Mouse (Mus musculus) midbrain, postnatal 0 days (tissue): ENCODE data around the gene Mindy1. TPM values are rescaled to one million over a fixed set of nuclear protein-coding genes. Genes with fewer than 3 reads are reported as not detected.
A peak's percentile ranks its signal among the peaks of the same experiment; 100 is the strongest.

Experiments used
- ATAC-seq: fragments of 200-750 bp; cut with Nextera tagmentation; 2 replicates; pipeline ENCODE4 v1.8.0; 2017; ENCODE audit warnings: moderate number of reproducible peaks, mild to moderate bottlenecking, moderate TSS enrichment, moderate library complexity; ENCODE audit not compliant: low FRiP score
- DNase-seq: peaks from one replicate; pipeline ENCODE4 v3.0.0-alpha.2; 2015; ENCODE audit warnings: low spot score
- H3K27ac ChIP-seq: fragments of 300-500 bp; sonication (generic); 2 replicates; pipeline ENCODE4 v1.5.1; 2014; ENCODE audit warnings: low read depth, mild to moderate bottlenecking, low read length, mixed read lengths
- H3K27me3 ChIP-seq: fragments of 300-500 bp; sonication (generic); 2 replicates; pipeline ENCODE4 v1.6.1; 2014; ENCODE audit warnings: low read length, control low read depth, mixed read lengths; ENCODE audit not compliant: insufficient read depth
- H3K36me3 ChIP-seq: fragments of 300-500 bp; sonication (generic); 2 replicates; pipeline ENCODE4 v1.6.1; 2014; ENCODE audit warnings: low read length, control low read depth, mixed read lengths; ENCODE audit not compliant: insufficient read depth
- H3K4me1 ChIP-seq: fragments of 300-500 bp; sonication (generic); 2 replicates; pipeline ENCODE4 v1.6.1; 2014; ENCODE audit warnings: mild to moderate bottlenecking, control low read depth, antibody characterized with exemption, low read length, mixed read lengths; ENCODE audit not compliant: insufficient read depth
- H3K4me2 ChIP-seq: fragments of 300-500 bp; sonication (generic); 2 replicates; pipeline ENCODE4 v1.6.1; 2014; ENCODE audit warnings: low read depth, mild to moderate bottlenecking, low read length, mixed read lengths; ENCODE audit not compliant: poor library complexity, severe bottlenecking
- H3K4me3 ChIP-seq: fragments of 300-500 bp; sonication (generic); 2 replicates; pipeline ENCODE4 v1.5.1; 2014; ENCODE audit warnings: low read depth, mild to moderate bottlenecking, low read length, moderate library complexity
- H3K9ac ChIP-seq: fragments of 300-500 bp; sonication (generic); replicated peaks from 2 replicates; pipeline ENCODE4 v1.6.1; 2014; ENCODE audit warnings: mild to moderate bottlenecking, low read length, moderate library complexity, mixed read lengths; ENCODE audit not compliant: poor library complexity, severe bottlenecking
- H3K9me3 ChIP-seq: fragments of 300-500 bp; sonication (generic); 2 replicates; pipeline ENCODE4 v1.6.1; 2016; ENCODE audit warnings: low read length, control low read depth
- CTCF ChIP-seq: IDR thresholded peaks from 2 replicates; pipeline ENCODE4 v1.5.1; 2016; ENCODE audit warnings: antibody characterized with exemption, mild to moderate bottlenecking
- WGBS: fragments of 180-500 bp; shearing (Covaris S2); extraction: QIAGEN DNeasy Blood & Tissue Kit; methylation state at CpG from one replicate; pipeline ENCODE4 v1.1.7; 2014; 5-methylcytosine and 5-hydroxymethylcytosine counted together
- polyA plus RNA-seq: library from polyadenylated mRNA; unstranded; fragments of >200 nt; fragmentation: Nextera tagmentation; extraction: Ambion mirVana; gene quantifications from 2 replicates; pipeline ENCODE4 v1.2.1, GENCODE M21; 2015
- total RNA-seq: library from RNA; depleted of rRNA; stranded (reverse); fragments of >200 nt; gene quantifications from 2 replicates; pipeline ENCODE4 v1.2.3, GENCODE M21; 2014

The Mindy1 gene
- total and polyA plus RNA-seq, 2 experiments from 2014 or later, result 34.8 to 37.1 TPM

GRCm38 (mm10) chr3:95274453-95274852, 6.7 kb upstream of the Mindy1 start:
- Histone ChIP-seq H3K9me3 (no peaks in the 10 kb centered on the region), H3K4me3 (no peak overlapping the region), H3K4me1 (no peaks in the 10 kb centered on the region), H3K27ac (no peak overlapping the region), H3K9ac (no peak overlapping the region), H3K27me3 (no peaks in the 10 kb centered on the region), H3K36me3 (0 out of 2 replicates have a peak, but pooled peaks cover 4% of the 10 kb centered on the region), H3K4me2 (no peak overlapping the region)
- TF ChIP-seq CTCF, result no peak
- DNase-seq (no peak), ATAC-seq (no peak)
- WGBS, result 92% methylated on average over 4 of the region's 4 CpGs

GRCm38 (mm10) chr3:95275161-95275560, 6.0 kb upstream of the Mindy1 start:
- TF ChIP-seq CTCF, result no peak
- ATAC-seq, result no peak

GRCm38 (mm10) chr3:95276428-95276934, 4.7 kb upstream of the Mindy1 start:
- DNase-seq (no peak), ATAC-seq (no peak)
- TF ChIP-seq CTCF, result no peak
- Histone ChIP-seq H3K36me3 (no peaks in the 10 kb centered on the region), H3K27me3 (no peaks in the 10 kb centered on the region), H3K4me3 (no peak overlapping the region), H3K4me1 (0 out of 2 replicates have a peak, but pooled peaks cover 2% of the 10 kb centered on the region), H3K27ac (no peak overlapping the region), H3K9ac (no peak overlapping the region), H3K4me2 (no peak overlapping the region), H3K9me3 (no peaks in the 10 kb centered on the region)
- 84% methylated on average over 5 of the region's 5 CpGs for WGBS

More at GRCm38 (mm10) chr3:95275161-95275560, 6.0 kb upstream of the Mindy1 start:
- 86% methylated on average over 6 of the region's 6 CpGs for WGBS
- no peak for DNase-seq
- no peak overlapping the region for H3K4me3 ChIP-seq
- no peaks in the 10 kb centered on the region for H3K4me1 ChIP-seq
- no peak overlapping the region for H3K27ac ChIP-seq
- H3K27me3 ChIP-seq, result no peaks in the 10 kb centered on the region
- H3K9me3 ChIP-seq, result no peaks in the 10 kb centered on the region
- H3K9ac ChIP-seq, result no peak overlapping the region
- no peak overlapping the region for H3K4me2 ChIP-seq
- H3K36me3 ChIP-seq, result no peaks in the 10 kb centered on the region

- Histone ChIP-seq H3K4me2 (no peak overlapping the region), H3K4me3 (no peak overlapping the region), H3K36me3 (no peaks in the 10 kb centered on the region), H3K27ac (no peak overlapping the region), H3K9ac (no peak overlapping the region), H3K4me1 (0 out of 2 replicates have a peak, but pooled peaks cover 2% of the 10 kb centered on the region), H3K9me3 (no peaks in the 10 kb centered on the region), H3K27me3 (no peaks in the 10 kb centered on the region)
- TF ChIP-seq CTCF, result no peak
- DNase-seq, result no peak
- 93% methylated on average over 1 of the region's 1 CpGs for WGBS
- no peak for ATAC-seq
Observed at GRCm38 (mm10) chr3:95277149-95277551, 4.0 kb upstream of the Mindy1 start.

GRCm38 (mm10) chr3:95280747-95281146, 398 bp upstream of the Mindy1 start:
- Histone ChIP-seq H3K4me2 (peak overlapping the region; percentile 93), H3K4me1 (peaks cover 9% of the 10 kb centered on the region; the same call in 1 of the 2 replicates), H3K4me3 (peak overlapping the region; percentile 73), H3K27ac (peak overlapping the region; percentile 87), H3K9me3 (no peaks in the 10 kb centered on the region), H3K9ac (peak overlapping the region; percentile 93), H3K27me3 (no peaks in the 10 kb centered on the region), H3K36me3 (no peaks in the 10 kb centered on the region)
- DNase-seq, result peak; percentile 32
- no peak for ATAC-seq
- TF ChIP-seq CTCF, result peak; percentile 7
- WGBS, result 19% methylated on average over 8 of the region's 8 CpGs

- Histone ChIP-seq H3K4me1 (peaks cover 9% of the 10 kb centered on the region; the same call in 1 of the 2 replicates), H3K27ac (peak overlapping the region; percentile 87), H3K4me3 (peak overlapping the region; percentile 73), H3K9ac (peak overlapping the region; percentile 80), H3K4me2 (peak overlapping the region; percentile 93), H3K27me3 (no peaks in the 10 kb centered on the region), H3K36me3 (no peaks in the 10 kb centered on the region), H3K9me3 (no peaks in the 10 kb centered on the region)
- ATAC-seq, result no peak
- TF ChIP-seq CTCF, result no peak
- WGBS, result under 1% methylated on average over 11 of the region's 11 CpGs
- DNase-seq, result peak; percentile 39
Observed at GRCm38 (mm10) chr3:95282381-95282864, 1.3 kb downstream of the Mindy1 start.
